Mouse (Mus musculus) lung, embryonic 16.5 days (tissue): ENCODE measurements around the gene Ppp5c. TPM values are rescaled to one million over a fixed set of nuclear protein-coding genes. Genes with fewer than 3 reads are reported as not detected.
A peak's percentile ranks its signal among the peaks of the same experiment; 100 is the strongest.

Source experiments
- ATAC-seq: fragments of 200-750 bp; cut with Nextera tagmentation; 2 replicates; pipeline ENCODE4 v1.8.0; 2017; ENCODE audit warnings: low read depth, mild to moderate bottlenecking, moderate library complexity
- H3K27ac ChIP-seq: fragments of 300-500 bp; sonication (generic); 2 replicates; pipeline ENCODE4 v1.5.1; 2014; ENCODE audit warnings: mild to moderate bottlenecking, control low read depth, low read length
- H3K27me3 ChIP-seq: fragments of 300-500 bp; sonication (generic); 2 replicates; pipeline ENCODE4 v1.6.1; 2014; ENCODE audit warnings: low read depth, low read length, mixed read lengths; ENCODE audit not compliant: control insufficient read depth, insufficient read depth
- H3K36me3 ChIP-seq: fragments of 300-500 bp; sonication (generic); 2 replicates; pipeline ENCODE4 v1.6.1; 2014; ENCODE audit warnings: low read length; ENCODE audit not compliant: control insufficient read depth, insufficient read depth
- H3K4me1 ChIP-seq: fragments of 300-500 bp; sonication (generic); replicated peaks from 2 replicates; pipeline ENCODE4 v1.6.1; 2014; ENCODE audit warnings: low read length, mixed read lengths; ENCODE audit not compliant: control insufficient read depth, insufficient read depth
- H3K4me2 ChIP-seq: fragments of 300-500 bp; sonication (generic); 2 replicates; pipeline ENCODE4 v1.6.1; 2014; ENCODE audit warnings: low read depth, low read length, control low read depth
- H3K4me3 ChIP-seq: fragments of 300-500 bp; sonication (generic); 2 replicates; pipeline ENCODE4 v1.5.1; 2014; ENCODE audit warnings: mild to moderate bottlenecking, low read length, control low read depth
- H3K9ac ChIP-seq: fragments of 300-500 bp; sonication (generic); 2 replicates; pipeline ENCODE4 v1.6.1; 2014; ENCODE audit warnings: low read length, control low read depth
- H3K9me3 ChIP-seq: fragments of 300-500 bp; sonication (generic); 2 replicates; pipeline ENCODE4 v1.6.1; 2016; ENCODE audit warnings: low read length; ENCODE audit not compliant: control insufficient read depth
- WGBS: fragments of 180-500 bp; shearing (Covaris S2); extraction: QIAGEN DNeasy Blood & Tissue Kit; methylation state at CpG from one replicate; pipeline ENCODE4 v1.1.7; 2014; 5-methylcytosine and 5-hydroxymethylcytosine counted together
- polyA plus RNA-seq: library from polyadenylated mRNA; unstranded; fragments of >200 nt; fragmentation: Nextera tagmentation; extraction: Ambion mirVana; gene quantifications from 2 replicates; pipeline ENCODE4 v1.2.1, GENCODE M21; 2015

Gene Ppp5c
- polyA plus RNA-seq, 1 experiment from 2014 or later = 105 TPM

GRCm38 (mm10) chr7:17062389-17062788 is 34.7 kb upstream of the Ppp5c start, which contains the start of gene Hif3a:
Gene Hif3a (minus strand): TSS chr7:17062427.
- Histone ChIP-seq H3K4me2 (peak within 1 kb of the TSS; percentile 68), H3K27ac (peak within 1 kb of the TSS; percentile 100), H3K4me3 (peak within 1 kb of the TSS; percentile 73), H3K9ac (peak within 1 kb of the TSS; percentile 91), H3K4me1 (peaks cover 34% of the 10 kb centered on the region), H3K36me3 (no peaks in the 10 kb centered on the region), H3K27me3 (no peaks in the 10 kb centered on the region), H3K9me3 (no peaks in the 10 kb centered on the region)
- WGBS = under 1% methylated on average over 15 of the region's 15 CpGs
- peak; percentile 72 for ATAC-seq

GRCm38 (mm10) chr7:17060782-17061605 is 33.3 kb upstream of the Ppp5c start:
- H3K4me3 ChIP-seq = peak overlapping the region; percentile 73
- H3K36me3 ChIP-seq = no peaks in the 10 kb centered on the region
- peaks cover 42% of the 10 kb centered on the region for H3K4me1 ChIP-seq
- peak; percentile 4; the same call in 1 of the 2 replicates for ATAC-seq
- H3K9ac ChIP-seq = peak overlapping the region; percentile 91
- H3K9me3 ChIP-seq = no peaks in the 10 kb centered on the region
- WGBS = 46% methylated on average over 22 of the region's 22 CpGs
- H3K4me2 ChIP-seq = peak overlapping the region; percentile 68
- H3K27me3 ChIP-seq = no peaks in the 10 kb centered on the region
- peak overlapping the region; percentile 100 for H3K27ac ChIP-seq

GRCm38 (mm10) chr7:17060031-17060781 is 32.5 kb upstream of the Ppp5c start:
- Histone ChIP-seq H3K9ac (peak overlapping the region; percentile 91), H3K9me3 (no peaks in the 10 kb centered on the region), H3K27me3 (no peaks in the 10 kb centered on the region), H3K4me2 (peak overlapping the region; percentile 68), H3K4me3 (peak overlapping the region; percentile 73), H3K36me3 (peaks cover 4% of the 10 kb centered on the region; the same call in 1 of the 2 replicates), H3K4me1 (peaks cover 46% of the 10 kb centered on the region), H3K27ac (peak overlapping the region; percentile 100)
- peak; percentile 46 for ATAC-seq
- 12% methylated on average over 9 of the region's 9 CpGs for WGBS

GRCm38 (mm10) chr7:17059463-17059844 is 31.7 kb upstream of the Ppp5c start:
- Histone ChIP-seq H3K36me3 (peaks cover 9% of the 10 kb centered on the region), H3K9ac (peak overlapping the region; percentile 73), H3K9me3 (no peaks in the 10 kb centered on the region), H3K4me3 (peak overlapping the region; percentile 73), H3K4me2 (peak overlapping the region; percentile 68), H3K27ac (peak overlapping the region; percentile 100), H3K4me1 (peaks cover 46% of the 10 kb centered on the region), H3K27me3 (no peaks in the 10 kb centered on the region)
- no peak for ATAC-seq
- WGBS = 50% methylated on average over 3 of the region's 3 CpGs

GRCm38 (mm10) chr7:17058816-17059462 is 31.2 kb upstream of the Ppp5c start:
- WGBS = 7% methylated on average over 8 of the region's 8 CpGs
- H3K4me3 ChIP-seq = peak overlapping the region; percentile 73

GRCm38 (mm10) chr7:17058071-17058689 is 30.5 kb upstream of the Ppp5c start:
- peak overlapping the region; percentile 73 for H3K9ac ChIP-seq
- H3K36me3 ChIP-seq = peaks cover 21% of the 10 kb centered on the region
- H3K4me3 ChIP-seq = peak overlapping the region; percentile 36
- peaks cover 38% of the 10 kb centered on the region for H3K4me1 ChIP-seq
- no peaks in the 10 kb centered on the region for H3K27me3 ChIP-seq
- H3K4me2 ChIP-seq = peak overlapping the region; percentile 68
- peak overlapping the region; percentile 100 for H3K27ac ChIP-seq
- 0% methylated on average over 13 of the region's 16 CpGs for WGBS
- H3K9me3 ChIP-seq = no peaks in the 10 kb centered on the region
- peak; percentile 85 for ATAC-seq

More at GRCm38 (mm10) chr7:17058816-17059462, 31.2 kb upstream of the Ppp5c start:
- Histone ChIP-seq H3K27me3 (no peaks in the 10 kb centered on the region), H3K4me2 (peak overlapping the region; percentile 68), H3K27ac (peak overlapping the region; percentile 100), H3K4me1 (peaks cover 44% of the 10 kb centered on the region), H3K36me3 (peaks cover 13% of the 10 kb centered on the region), H3K9ac (peak overlapping the region; percentile 73), H3K9me3 (no peaks in the 10 kb centered on the region)
- ATAC-seq = peak; percentile 1; the same call in 1 of the 2 replicates

- Histone ChIP-seq H3K36me3 (peaks cover 27% of the 10 kb centered on the region), H3K4me3 (peak overlapping the region; percentile 61), H3K27ac (peak overlapping the region; percentile 99), H3K4me1 (peaks cover 35% of the 10 kb centered on the region), H3K9ac (peak overlapping the region; percentile 76), H3K27me3 (no peaks in the 10 kb centered on the region), H3K4me2 (peak overlapping the region; percentile 75), H3K9me3 (no peaks in the 10 kb centered on the region)
- 13% methylated on average over 14 of the region's 14 CpGs for WGBS
- ATAC-seq = peak; percentile 11
Observed at GRCm38 (mm10) chr7:17056601-17057523, 29.1 kb upstream of the Ppp5c start.

- 1% methylated on average over 37 of the region's 42 CpGs for WGBS
- Histone ChIP-seq H3K36me3 (peaks cover 31% of the 10 kb centered on the region), H3K27ac (peak overlapping the region; percentile 99), H3K4me2 (peak overlapping the region; percentile 75), H3K9me3 (no peaks in the 10 kb centered on the region), H3K9ac (peak overlapping the region; percentile 76), H3K4me3 (peak overlapping the region; percentile 61), H3K27me3 (no peaks in the 10 kb centered on the region), H3K4me1 (peaks cover 35% of the 10 kb centered on the region)
- peak; percentile 57 for ATAC-seq
Observed at GRCm38 (mm10) chr7:17056081-17056581, 28.4 kb upstream of the Ppp5c start.
